Mouse (Mus musculus) heart, adult 8-10 months (tissue): ENCODE results near the gene Gm38392. TPM values are rescaled to one million over a fixed set of nuclear protein-coding genes. Genes with fewer than 3 reads are reported as not detected.
"Not testable (repeated sequence)": the region's sequence is repeated elsewhere in the genome, so short reads cannot be mapped to it uniquely, and the experiment has no call there.

Source experiments
- DNase-seq: peaks from one replicate; pipeline ENCODE4 v3.0.0; 2022; ENCODE audit warnings: low spot score
- total RNA-seq, 4 experiments: library from RNA; stranded (reverse); gene quantifications; 2 replicates each; pipeline ENCODE4 v1.2.4; 2022

Gene Gm38392
- total RNA-seq, 4 experiments from 2014 or later = 0.25 to 0.44 (median 0.29) TPM; not detected in 1

DNA sequence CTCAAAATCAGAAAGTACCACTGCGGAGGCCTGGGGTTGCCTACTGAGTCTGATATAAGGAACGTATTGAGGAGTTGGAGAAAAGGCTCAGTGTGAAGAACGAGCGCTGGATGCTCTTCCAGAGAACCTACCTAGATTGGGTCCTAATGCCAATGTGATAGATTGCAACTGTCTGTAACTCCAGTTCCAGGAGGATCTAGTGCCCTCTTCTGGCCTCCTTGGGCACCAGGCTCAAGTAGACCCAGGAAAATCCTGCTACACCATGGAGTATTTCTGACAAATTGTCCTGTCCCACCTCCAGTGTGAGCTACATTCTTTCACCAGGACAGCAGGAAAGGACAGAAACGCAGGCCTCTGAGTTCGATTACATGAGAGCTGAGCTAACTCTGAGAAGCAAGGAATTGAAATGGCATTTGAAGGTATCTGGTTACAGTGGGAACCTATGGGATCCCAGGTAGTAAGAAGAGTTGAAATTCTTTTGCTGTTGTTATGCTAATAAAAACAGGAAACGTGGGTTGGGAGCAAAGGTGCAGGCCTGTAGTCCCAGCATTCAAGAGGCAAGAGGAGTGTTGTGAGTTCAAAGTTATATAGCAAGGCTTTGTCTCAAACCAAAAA lies 10.4 kb downstream of the Gm38392 start:
- no peak for DNase-seq

DNA sequence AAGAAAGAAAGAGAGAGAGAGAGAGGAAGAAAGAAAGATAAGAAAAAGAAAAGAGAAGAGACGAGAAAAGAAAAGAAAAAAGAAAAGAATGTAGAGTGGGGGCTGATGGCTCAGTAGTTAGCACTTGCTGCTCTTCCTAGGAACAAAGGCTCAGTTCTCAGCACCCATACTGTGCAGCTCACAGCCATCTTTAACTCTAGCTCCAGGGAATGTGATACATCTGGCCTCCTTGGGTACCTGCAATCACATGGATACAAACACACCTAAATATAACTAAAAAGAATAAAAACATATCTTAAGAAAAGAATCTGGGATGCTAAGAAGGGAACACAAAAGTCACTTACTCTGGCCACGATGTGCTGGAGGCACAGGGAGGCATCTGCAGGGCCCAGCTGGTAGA lies 10.9 kb downstream of the Gm38392 start:
- no peak for DNase-seq

DNA sequence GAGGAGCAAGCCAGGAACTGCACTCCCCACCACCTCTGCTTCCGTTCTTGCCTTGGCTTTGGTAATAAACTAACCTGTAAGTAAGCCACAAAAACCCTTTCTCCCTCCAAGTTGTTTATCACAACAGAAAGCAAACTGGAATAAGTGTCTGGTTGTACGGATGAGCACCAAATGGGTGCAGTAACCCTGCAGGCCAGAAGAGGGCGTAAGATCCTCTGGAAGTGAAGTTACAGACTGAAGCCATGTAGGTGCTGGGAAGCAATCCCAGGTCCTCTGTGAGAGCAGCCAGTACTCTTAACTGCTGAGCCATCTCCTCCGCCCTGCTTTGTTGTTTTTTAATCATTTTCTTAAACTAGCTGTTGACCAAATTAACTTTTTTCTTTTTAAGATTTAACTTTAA lies 13.0 kb downstream of the Gm38392 start:
- DNase-seq = no peak

DNA sequence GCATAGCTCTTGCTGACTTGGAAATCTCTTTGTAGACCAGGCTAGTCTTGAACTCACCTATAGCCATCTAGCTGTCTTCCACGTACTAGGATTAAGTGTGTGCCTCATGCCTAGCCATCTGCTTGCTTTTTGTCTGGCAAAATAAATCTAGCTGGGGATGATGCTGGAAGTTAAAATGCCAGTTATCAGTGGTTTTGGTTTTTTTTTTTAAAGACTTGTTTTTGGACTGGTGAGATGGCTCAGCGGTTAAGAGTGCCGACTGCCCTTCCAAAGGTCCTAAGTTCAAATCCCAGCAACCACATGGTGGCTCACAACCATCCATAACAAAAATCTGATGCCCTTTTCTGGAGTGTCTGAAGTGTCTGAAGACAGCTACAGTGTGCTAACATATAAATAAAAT lies 15.2 kb downstream of the Gm38392 start:
- DNase-seq = no peak

- DNase-seq = not testable (repeated sequence)
Observed at GRCm38 (mm10) chr3:88271298-88271697, 15.7 kb downstream of the Gm38392 start.

DNA sequence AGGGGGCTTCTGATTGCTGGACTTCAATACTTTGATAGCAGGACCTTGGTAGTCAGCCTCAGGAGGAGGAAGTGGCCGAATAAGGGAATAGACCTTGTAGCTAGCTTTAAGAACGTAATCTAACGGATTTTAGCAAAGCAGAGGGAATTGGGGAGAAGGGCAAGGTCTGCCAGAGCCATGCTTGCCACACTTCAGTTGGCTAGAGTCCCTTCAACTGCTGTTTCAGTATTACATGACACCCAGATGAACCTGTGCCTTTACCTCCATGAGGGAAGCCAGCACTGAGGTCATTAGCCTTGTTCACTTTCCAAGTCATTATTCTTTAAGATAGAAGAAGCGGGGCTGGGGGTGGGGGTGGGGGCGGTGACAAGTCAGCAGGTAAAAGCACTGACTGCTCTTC lies 18.0 kb downstream of the Gm38392 start:
- DNase-seq = no peak

DNA sequence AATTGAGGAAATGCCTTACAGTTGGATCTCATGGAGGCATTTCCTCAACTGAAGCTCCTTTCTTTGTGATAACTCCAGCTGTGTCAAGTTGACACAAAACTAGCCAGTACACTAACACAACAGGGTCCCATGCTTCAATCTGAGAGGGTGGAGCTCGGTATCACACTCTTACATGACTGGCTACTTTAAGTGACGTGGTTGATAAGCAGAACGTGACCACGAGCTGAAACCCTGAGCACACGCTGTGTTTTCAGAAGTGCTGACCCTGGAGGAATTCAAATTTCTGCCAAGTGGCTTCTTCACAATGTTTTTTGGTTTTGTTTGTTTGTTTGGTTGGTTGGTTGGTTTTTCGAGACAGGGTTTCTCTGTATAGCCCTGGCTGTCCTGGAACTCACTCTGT lies 19.0 kb downstream of the Gm38392 start:
- DNase-seq = not testable (repeated sequence)

DNA sequence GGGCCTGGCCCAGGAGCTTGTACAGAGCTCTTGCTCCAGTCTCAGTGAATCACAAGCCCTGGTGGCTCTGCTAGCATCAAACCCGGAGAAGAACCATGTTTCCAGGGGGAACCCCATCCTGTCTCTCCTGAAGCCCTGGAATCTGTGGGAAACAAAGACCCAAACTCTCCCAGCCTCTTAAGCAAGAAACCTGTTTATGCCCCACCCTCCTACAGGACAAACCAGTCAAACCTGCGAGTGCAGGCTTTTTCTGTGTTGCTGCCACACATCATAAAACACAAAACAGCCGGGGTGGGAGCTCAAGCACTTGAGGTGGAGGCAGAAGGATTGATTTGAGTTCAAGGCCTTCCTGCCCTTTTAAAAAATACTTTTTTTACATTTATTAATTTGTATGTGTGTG lies 24.7 kb downstream of the Gm38392 start:
- no peak for DNase-seq

DNA sequence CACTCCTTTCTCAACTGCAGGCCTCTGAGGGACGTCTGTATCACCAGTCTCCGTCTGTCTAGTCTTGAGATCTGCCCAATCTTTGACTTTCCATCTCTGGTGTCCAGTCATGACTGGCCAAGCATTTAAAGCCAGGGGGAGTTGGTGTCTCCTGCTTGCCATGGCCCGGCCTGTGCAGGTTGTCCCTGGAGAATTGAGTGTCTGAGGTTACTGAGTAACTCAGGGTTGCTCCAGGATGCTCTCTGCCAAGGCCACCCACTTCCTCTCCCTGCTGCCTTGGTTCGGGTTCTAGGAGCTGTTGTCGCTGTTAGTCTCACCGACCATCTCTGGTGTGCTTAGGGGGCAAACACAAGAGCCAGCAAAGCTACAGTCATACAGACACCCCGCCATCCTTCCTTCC lies 30.6 kb downstream of the Gm38392 start:
- DNase-seq = no peak

GRCm38 (mm10) chr3:88255950-88256349 lies 31.1 kb downstream of the Gm38392 start:
- no peak for DNase-seq

GRCm38 (mm10) chr3:88254268-88254926 lies 32.6 kb downstream of the Gm38392 start, which contains the start of gene Rhbg:
Gene Rhbg, minus strand, starts transcription at chr3:88254709.
- no peak for DNase-seq

DNA sequence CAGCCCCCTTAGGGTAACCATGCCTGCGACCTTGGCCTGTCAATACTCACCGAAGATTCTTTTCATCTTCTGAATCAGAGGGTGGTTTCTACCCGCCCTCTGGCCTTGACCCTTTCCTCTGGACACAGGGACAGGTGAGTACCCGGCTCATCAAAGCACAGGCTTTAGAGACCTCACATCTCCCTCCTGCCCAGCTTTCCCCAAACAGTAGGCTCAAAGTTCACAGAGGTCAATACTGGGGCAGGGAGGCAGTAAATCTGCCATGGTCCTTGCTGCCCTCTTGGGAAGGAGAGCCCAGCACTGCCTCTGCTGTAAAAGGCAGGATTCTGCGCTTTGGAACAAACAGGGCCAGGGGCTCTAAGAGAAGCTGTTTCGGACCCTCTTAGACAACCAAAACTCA lies 34.3 kb downstream of the Gm38392 start:
- DNase-seq = no peak

DNA sequence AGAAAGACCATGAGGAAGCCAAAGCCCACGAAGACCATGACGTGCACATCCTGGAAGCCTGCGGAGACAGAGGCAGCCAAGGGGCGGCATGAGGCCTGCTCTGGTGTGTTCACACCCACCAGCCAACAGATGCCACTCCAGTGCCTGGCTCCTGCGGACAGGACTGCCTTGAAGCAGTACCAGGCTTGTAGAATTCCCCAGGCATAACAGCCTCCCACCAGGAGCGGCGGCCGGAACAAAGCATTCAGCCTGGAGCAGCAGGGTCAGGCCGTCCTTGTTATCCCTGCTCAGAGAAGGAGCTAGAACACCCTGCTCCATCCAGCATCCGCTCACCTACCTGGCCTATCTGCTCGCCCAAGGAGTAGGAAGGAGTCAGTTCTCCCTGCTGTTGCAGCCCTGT lies 38.6 kb downstream of the Gm38392 start:
- DNase-seq = no peak

GRCm38 (mm10) chr3:88247666-88248065 lies 39.3 kb downstream of the Gm38392 start:
- DNase-seq = no peak

GRCm38 (mm10) chr3:88245811-88246210 lies 41.2 kb downstream of the Gm38392 start:
- peak; percentile 45 for DNase-seq

DNA sequence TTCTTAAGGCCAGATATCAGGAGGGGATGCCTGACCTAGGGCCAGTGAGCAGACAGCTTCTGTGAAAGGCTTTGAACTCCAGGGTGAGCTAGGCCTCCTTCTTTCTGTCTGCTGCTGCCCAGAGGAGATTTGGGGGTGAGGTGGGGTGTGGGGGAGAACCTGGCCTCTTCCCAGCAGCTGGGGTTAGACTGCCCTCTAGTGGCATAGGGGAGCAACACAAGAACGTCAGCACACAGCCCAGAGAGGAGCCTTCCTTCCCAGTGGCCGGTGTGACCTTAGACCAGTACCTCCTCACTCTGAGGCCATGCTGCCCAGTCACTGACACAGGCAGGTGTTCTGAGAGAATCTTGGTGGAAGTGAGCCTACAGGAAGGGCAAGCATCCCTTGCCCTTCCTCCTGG lies 42.9 kb downstream of the Gm38392 start:
- DNase-seq = no peak

DNA sequence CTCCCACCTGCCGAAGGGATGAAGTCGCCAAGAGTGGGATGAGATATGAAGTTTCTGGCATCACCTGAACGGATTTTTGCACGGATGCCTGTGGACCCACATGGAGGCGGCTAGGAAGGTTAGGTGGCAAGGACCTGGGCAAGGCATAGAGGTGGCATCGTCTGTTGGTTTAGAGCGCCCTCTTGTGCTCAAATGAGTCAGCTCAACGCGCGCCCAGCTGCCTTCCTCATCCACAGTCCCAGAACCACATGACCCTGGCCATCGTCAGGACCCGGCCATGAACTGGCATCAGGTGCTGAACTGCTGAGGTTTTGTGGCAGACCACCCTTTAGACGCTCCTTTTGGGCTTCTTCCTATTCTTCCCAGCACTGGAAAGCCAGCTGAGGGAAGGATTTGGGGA lies 44.5 kb downstream of the Gm38392 start:
- peak; percentile 69 for DNase-seq

- DNase-seq = no peak
Observed at GRCm38 (mm10) chr3:88241045-88241786, 45.8 kb downstream of the Gm38392 start.

DNA sequence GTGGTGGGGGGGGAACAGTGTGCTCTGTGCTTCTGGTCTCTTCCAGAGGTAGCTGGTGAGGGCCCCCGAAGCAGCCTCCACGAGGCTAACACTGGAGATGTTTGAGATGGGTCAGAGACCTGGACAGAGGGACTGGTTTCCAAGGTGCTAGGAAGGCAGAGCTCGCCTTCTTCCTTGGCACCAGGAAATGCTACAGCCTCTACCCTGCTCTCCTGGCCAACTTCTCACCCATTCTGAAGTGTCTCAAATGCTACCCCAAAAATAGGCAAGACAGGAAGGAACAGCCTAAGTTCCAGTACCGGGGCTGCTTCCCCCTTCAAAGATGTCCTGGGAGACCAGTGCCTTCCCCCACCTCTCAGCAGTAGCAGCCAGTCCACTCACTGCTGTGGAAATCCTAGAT lies 47.6 kb downstream of the Gm38392 start:
- DNase-seq = no peak

DNA sequence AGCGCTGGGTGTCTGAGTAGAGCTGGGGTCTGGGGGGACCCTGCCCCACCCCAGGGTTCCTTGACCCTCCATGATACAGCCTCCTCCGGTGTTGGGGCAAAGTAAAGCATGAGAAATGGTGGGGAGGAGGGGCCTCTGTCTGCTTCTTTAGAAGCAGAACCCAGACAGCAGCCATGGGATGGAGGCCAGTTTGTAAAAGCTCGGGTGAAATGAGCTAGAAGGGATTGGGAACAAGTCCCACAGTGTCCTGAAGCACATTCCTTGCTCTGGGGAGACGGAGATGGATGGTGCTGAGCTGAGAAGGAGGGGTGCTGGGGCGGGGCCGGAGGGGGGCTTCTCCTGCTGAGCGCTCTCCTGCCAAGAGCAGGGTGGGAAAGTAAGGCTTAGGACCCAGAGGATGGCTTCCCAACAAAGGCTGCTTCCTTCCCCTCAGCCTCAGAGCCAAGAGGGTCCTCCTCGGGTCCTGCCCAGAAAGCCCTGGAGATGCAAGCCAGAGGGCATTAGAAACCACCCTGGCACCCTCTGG lies 48.1 kb downstream of the Gm38392 start:
- no peak for DNase-seq

GRCm38 (mm10) chr3:88237556-88238194 lies 49.3 kb downstream of the Gm38392 start:
- DNase-seq = no peak

DNA sequence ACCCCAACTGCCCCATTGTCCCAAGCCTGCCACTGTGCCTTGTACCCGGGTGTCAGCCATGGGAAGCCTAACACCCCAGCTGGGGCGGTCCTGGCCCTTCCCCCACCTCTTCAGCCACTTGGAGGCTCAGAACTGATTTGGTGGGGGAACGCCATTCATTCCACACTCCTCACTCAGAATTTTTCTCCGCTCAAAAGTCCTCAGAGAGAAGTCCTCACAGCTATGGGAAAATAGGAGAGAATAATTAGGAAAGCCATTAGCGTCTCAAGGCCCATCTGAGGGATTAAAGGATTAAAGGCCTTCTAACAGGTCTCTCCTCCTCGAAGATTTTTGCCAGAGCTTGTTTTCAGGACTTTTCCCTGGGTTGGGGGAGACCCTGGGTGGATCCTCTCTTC lies 49.9 kb downstream of the Gm38392 start:
- no peak for DNase-seq
